Mouse (Mus musculus) G1E (cell line): ENCODE data around the gene Zmym6. TPM values are rescaled to one million over a fixed set of nuclear protein-coding genes. Genes with fewer than 3 reads are reported as not detected.

Experiments used
- ATAC-seq: 2 replicates; pipeline ENCODE4 v1.8.0; 2016; ENCODE audit warnings: mild to moderate bottlenecking; ENCODE audit not compliant: insufficient number of reproducible peaks, poor library complexity, low FRiP score, severe bottlenecking; ENCODE audit errors: extremely low read depth
- DNase-seq: peaks from one replicate; pipeline ENCODE4 v3.0.0; 2012; ENCODE audit warnings: low spot score
- H3K27me3 ChIP-seq: 2 replicates; pipeline ENCODE4 v1.6.1; 2012; ENCODE audit warnings: mild to moderate bottlenecking, low read length, inconsistent platforms; ENCODE audit not compliant: insufficient read depth
- H3K36me3 ChIP-seq: replicated peaks from 2 replicates; pipeline ENCODE3; 2012; ENCODE audit warnings: mild to moderate bottlenecking, inconsistent platforms
- H3K4me1 ChIP-seq: 2 replicates; pipeline ENCODE4 v1.6.1; 2012; ENCODE audit warnings: low read depth, low read length, inconsistent platforms, mixed read lengths; ENCODE audit not compliant: insufficient read depth
- H3K4me3 ChIP-seq: 2 replicates; pipeline ENCODE4 v1.5.1; 2012; ENCODE audit warnings: low read depth, mild to moderate bottlenecking, inconsistent platforms, low read length, moderate library complexity, mixed read lengths
- H3K9me3 ChIP-seq: replicated peaks from 2 replicates; pipeline ENCODE4 v1.6.1; 2012; ENCODE audit warnings: inconsistent platforms
- CTCF ChIP-seq: IDR thresholded peaks from 2 replicates; pipeline ENCODE4 v1.5.1; 2012; ENCODE audit warnings: low read depth, low read length, inconsistent platforms, mixed read lengths
- GATA1 ChIP-seq: IDR thresholded peaks from 2 replicates; pipeline ENCODE4 v1.6.1; 2012; ENCODE audit warnings: borderline replicate concordance, low read length, inconsistent platforms, mixed read lengths
- GATA2 ChIP-seq: IDR thresholded peaks from 2 replicates; pipeline ENCODE4 v1.6.1; 2012; ENCODE audit warnings: low read depth, low read length, inconsistent platforms, borderline replicate concordance
- POLR2AphosphoS5 ChIP-seq: IDR thresholded peaks from 2 replicates; pipeline ENCODE4 v1.6.1; 2012; ENCODE audit warnings: low read depth, low read length, inconsistent platforms; ENCODE audit not compliant: insufficient replicate concordance
- TAL1 ChIP-seq: conservative IDR thresholded peaks from 2 replicates; pipeline ENCODE4 v1.6.1; 2012; ENCODE audit warnings: low read depth, low read length, inconsistent platforms, mixed read lengths
- polyA plus RNA-seq: library from polyadenylated mRNA; stranded (reverse); fragments of >175 nt; gene quantifications from 2 replicates; pipeline ENCODE4 v1.2.3, GENCODE M21; 2012
- total RNA-seq, 2 experiments: library from RNA; stranded (forward) in 1 of 2; stranded (reverse) in 1 of 2; fragments of 200-1000 nt in 1 of 2; fragments of >200 nt in 1 of 2; fragmentation: Nextera tagmentation in 1 of 2; gene quantifications; 2 replicates each; pipeline ENCODE4 v1.2.3; 2014 to 2017

Zmym6 gene
- total and polyA plus RNA-seq, 3 experiments: 1.0 to 44.9 (median 35.3) TPM

DNA sequence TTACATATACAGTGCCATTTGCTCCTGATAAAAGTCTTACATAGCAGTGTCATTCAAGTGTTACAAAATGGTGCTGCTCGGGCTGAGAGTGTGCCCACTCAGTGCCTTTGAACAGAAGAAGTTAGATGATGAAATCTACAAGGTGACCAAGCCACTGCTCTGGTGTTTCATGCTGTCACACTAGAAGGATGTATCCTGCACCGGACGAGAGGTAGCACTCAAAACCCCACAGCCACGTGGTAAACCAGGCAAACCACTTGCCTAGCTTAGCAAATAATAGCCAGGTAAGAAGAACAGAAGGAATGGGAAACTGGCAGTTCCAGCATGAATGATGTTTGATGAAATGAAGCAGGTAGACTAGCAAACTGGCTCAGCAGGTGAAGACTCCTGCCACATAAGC lies 33.4 kb downstream of the Zmym6 start:
- TF ChIP-seq GATA2: no peak
- no peak for TF ChIP-seq TAL1
- TF ChIP-seq GATA1: no peak
- TF ChIP-seq POLR2AphosphoS5: no peak
- TF ChIP-seq CTCF: no peak
- no peak overlapping the region for H3K4me3 ChIP-seq
- H3K4me1 ChIP-seq: no peaks in the 10 kb centered on the region
- no peaks in the 10 kb centered on the region for H3K9me3 ChIP-seq
- DNase-seq (no peak), ATAC-seq (no peak)
- H3K36me3 ChIP-seq: peaks cover 19% of the 10 kb centered on the region
- H3K27me3 ChIP-seq: no peaks in the 10 kb centered on the region

- H3K36me3 ChIP-seq: peaks cover 19% of the 10 kb centered on the region
- DNase-seq (no peak), ATAC-seq (no peak)
- no peak for TF ChIP-seq GATA1
- TF ChIP-seq CTCF: no peak
- TF ChIP-seq POLR2AphosphoS5: no peak
- TF ChIP-seq TAL1: no peak
- no peak for TF ChIP-seq GATA2
- no peaks in the 10 kb centered on the region for H3K9me3 ChIP-seq
- no peak within 1 kb of the TSS for H3K4me3 ChIP-seq
- H3K4me1 ChIP-seq: peaks cover 24% of the 10 kb centered on the region
- no peaks in the 10 kb centered on the region for H3K27me3 ChIP-seq
Measured at GRCm38 (mm10) chr4:127123391-127123790, 46.2 kb downstream of the Zmym6 start, which contains the start of gene Tmem35b. Gene Tmem35b, plus strand, starts transcription at chr4:127123691.

GRCm38 (mm10) chr4:127124331-127124730 lies 47.1 kb downstream of the Zmym6 start:
- ATAC-seq: no peak
- H3K4me1 ChIP-seq: peaks cover 24% of the 10 kb centered on the region
- no peak overlapping the region for H3K4me3 ChIP-seq
- TF ChIP-seq TAL1 (no peak), GATA1 (no peak)
- H3K36me3 ChIP-seq: peaks cover 27% of the 10 kb centered on the region
- no peaks in the 10 kb centered on the region for H3K9me3 ChIP-seq
- no peak for DNase-seq
- H3K27me3 ChIP-seq: no peaks in the 10 kb centered on the region

GRCm38 (mm10) chr4:127125834-127126463 lies 48.8 kb downstream of the Zmym6 start:
- Histone ChIP-seq H3K36me3 (peaks cover 28% of the 10 kb centered on the region), H3K9me3 (no peaks in the 10 kb centered on the region), H3K4me1 (peaks cover 24% of the 10 kb centered on the region), H3K27me3 (no peaks in the 10 kb centered on the region), H3K4me3 (peak overlapping the region; percentile 77)
- no peak for TF ChIP-seq TAL1
- no peak for TF ChIP-seq GATA2
- TF ChIP-seq GATA1: no peak
- TF ChIP-seq POLR2AphosphoS5: no peak
- TF ChIP-seq CTCF: no peak
- DNase-seq: peak; percentile 88
- ATAC-seq: peak; percentile 96

- TF ChIP-seq CTCF (no peak), GATA2 (no peak)
- no peak for DNase-seq
- Histone ChIP-seq H3K9me3 (no peaks in the 10 kb centered on the region), H3K36me3 (no peaks in the 10 kb centered on the region), H3K4me1 (no peaks in the 10 kb centered on the region), H3K27me3 (peaks cover 2% of the 10 kb centered on the region; the same call in 1 of the 2 replicates), H3K4me3 (no peak overlapping the region)
- ATAC-seq: no peak
Measured at GRCm38 (mm10) chr4:127134687-127135086, 57.5 kb downstream of the Zmym6 start.

DNA sequence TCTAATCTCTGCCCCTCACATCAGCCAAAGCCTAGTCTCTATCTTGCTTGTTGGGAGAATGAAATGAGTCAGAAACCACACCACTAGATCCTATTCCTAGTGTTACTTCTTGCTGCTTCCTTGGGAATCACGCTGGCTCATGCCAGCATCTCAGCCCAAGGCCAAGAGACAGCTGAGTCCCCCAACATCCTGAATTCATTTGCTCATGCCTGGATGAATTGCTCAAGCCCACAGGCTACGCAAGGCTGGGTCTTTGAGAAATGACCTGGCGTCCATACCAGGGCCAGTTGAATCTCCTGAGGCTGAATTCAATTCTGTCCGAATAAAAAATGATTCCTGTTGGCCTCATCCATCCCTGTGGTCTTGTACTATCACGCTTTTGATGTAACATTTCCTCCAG lies 60.4 kb downstream of the Zmym6 start:
- ATAC-seq (no peak), DNase-seq (no peak)
- TF ChIP-seq TAL1: no peak
- TF ChIP-seq CTCF: no peak
- no peak for TF ChIP-seq GATA2
- Histone ChIP-seq H3K36me3 (no peaks in the 10 kb centered on the region), H3K4me1 (no peaks in the 10 kb centered on the region), H3K27me3 (peaks cover 3% of the 10 kb centered on the region; the same call in 1 of the 2 replicates), H3K9me3 (no peaks in the 10 kb centered on the region), H3K4me3 (no peak overlapping the region)

DNA sequence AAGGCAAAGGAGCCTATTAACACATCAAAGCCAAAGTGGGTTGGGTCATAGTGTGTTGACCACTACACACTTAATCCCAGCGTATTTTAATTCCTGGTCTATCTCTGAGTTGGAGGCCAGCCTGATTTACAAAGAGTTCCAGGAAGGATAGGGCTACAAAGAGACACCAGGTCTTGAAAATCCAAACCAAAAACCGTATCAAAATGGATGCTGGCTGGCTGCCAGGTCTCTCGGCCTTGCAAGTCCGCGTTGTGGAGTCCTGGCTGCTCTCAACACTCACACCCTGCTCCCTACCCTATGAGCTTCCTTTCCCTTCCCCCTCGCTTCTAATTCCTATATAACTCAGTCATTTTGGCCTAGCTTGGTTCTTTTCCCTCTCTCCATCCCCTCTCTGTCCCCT lies 61.3 kb downstream of the Zmym6 start:
- Histone ChIP-seq H3K4me3 (no peak overlapping the region), H3K9me3 (no peaks in the 10 kb centered on the region), H3K27me3 (peaks cover 3% of the 10 kb centered on the region; the same call in 1 of the 2 replicates), H3K4me1 (no peaks in the 10 kb centered on the region), H3K36me3 (no peaks in the 10 kb centered on the region)
- TF ChIP-seq GATA1 (no peak), GATA2 (no peak), POLR2AphosphoS5 (no peak), CTCF (no peak), TAL1 (no peak)
- ATAC-seq: no peak
- no peak for DNase-seq
